Mouse (Mus musculus): ENCODE measurements at regions not wholly inside any gene's neighbourhood (a gene's known extent, or its start where the extent isn't known, plus 50 kb on each side); places are given as distances from the start of the nearest gene placed in this dataset.

DNA sequence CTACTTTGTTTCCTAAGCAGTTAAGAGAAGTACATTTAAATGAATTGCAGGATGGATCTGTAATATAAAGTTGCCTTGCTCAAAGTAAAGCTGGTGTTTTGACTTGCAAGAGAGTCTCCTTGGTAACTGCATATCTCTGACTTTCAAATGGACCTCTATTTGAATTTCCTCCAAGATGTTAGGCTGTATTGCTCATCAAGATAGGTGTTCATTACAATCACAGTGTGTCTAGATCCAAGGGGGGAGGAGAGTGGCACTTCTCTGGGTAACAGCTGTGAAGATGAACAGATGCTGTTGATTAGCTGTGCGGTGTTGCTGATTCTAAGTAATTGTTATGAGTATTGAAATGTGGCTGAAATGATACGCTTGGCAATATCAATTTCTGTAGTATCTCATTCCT lies 787.2 kb downstream of the Pom121l12 start:
- DNase-seq (ENCODE audit: low spot score in 2 of 2): peak in 1 of 2 experiments; percentile 12

DNA sequence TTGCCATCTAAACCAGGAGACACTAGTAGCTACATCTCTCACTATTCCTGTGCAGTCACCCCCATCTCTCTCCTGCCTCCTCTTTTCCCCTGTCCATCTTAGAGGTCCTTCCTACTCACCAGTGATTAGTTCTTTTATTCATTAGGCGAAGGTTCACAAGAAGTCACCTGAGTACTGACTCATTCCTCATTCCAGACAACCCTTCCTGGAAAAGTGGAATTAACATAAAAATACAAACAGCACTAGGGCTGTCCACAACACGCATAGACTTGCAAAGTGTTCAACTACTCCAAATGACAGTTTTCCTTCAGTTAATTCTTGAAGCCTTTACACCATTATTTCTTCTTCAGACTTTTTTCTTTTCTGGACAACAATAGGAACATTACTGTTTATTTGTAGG lies 821.7 kb upstream of the Vstm2a start:
- no peak for DNase-seq (ENCODE audit: low spot score in 2 of 2)

All from frontal cortex, postnatal 36 days (tissue).